Mouse (Mus musculus): Measurements from ENCODE around the gene Glis3.

DNA sequence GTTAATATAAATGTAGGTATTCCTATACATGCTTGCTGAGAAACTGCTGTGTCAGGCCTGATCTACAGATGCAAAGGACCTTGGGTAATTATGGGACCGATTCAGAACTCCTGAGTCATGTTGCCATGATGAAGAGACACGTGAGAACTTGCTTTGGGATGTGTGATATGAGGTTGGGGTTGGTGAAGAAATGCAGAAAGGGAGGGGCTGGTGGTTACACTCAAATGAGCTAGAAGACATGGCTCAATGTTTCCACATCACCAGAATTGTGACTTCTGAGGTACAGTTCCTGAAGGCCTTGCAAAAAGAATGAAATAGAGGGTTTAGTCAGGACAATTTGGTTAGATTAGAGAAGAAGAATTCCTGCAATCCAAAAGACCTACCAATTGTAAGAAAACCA is 405.4 kb downstream of the Glis3 start:
- TF ChIP-seq CTCF (IDR thresholded peaks at IDR 0.05; ENCODE audit: low read depth) (no peak), EP300 (IDR thresholded peaks at IDR 0.05; ENCODE audit: low read depth) (no peak)

All from liver, embryonic 14.5 days (tissue).